17 mouse cellular contexts compared by ENCODE assay signal in genomic region chr4:31343312-31344248, GRCm38 (mm10).
DNase-seq lines count a peak whose midpoint lies in the region; ATAC-seq and TF ChIP-seq lines count a peak whose summit lies in the region.
"Had no signal": no experiment of that assay in that cellular context is flagged by ENCODE, and none has a peak within 500 bp of the region (broad histone marks: within the 10 kb centered on the region; RNA-seq: fewer than 3 reads in every experiment).

No protein-coding gene starts in this region.

- H3K36me3 ChIP-seq in hindbrain, embryonic 13.5 days: no peaks in the 10 kb centered on the region
- no peaks in the 10 kb centered on the region for H3K36me3 ChIP-seq in hindbrain, embryonic 10.5 days
- H3K36me3 ChIP-seq in lung, embryonic 16.5 days (ENCODE audit: control insufficient read depth, insufficient read depth, low read length): no peaks in the 10 kb centered on the region
- no peaks in the 10 kb centered on the region for H3K36me3 ChIP-seq in hindbrain, embryonic 15.5 days
- H3K36me3 ChIP-seq in midbrain, postnatal 0 days (ENCODE audit: insufficient read depth, low read length): no peaks in the 10 kb centered on the region
- H3K36me3 ChIP-seq in forebrain, embryonic 12.5 days (replicated peaks): no peaks in the 10 kb centered on the region
- H3K36me3 ChIP-seq: heart, embryonic 10.5 days; limb, embryonic 15.5 days; neural tube, embryonic 13.5 days had no signal

- ATAC-seq in hindbrain, embryonic 13.5 days (ENCODE audit: low FRiP score): no peak
- ATAC-seq in lung, embryonic 16.5 days (ENCODE audit: low read depth): peak; percentile 70
- peak; percentile 84 for ATAC-seq in hindbrain, embryonic 15.5 days (ENCODE audit: low FRiP score, low read depth)
- peak; percentile 23; the same call in 1 of the 2 replicates for ATAC-seq in midbrain, postnatal 0 days (ENCODE audit: low FRiP score)
- no peak for ATAC-seq in CD4-positive, CD25-positive, alpha-beta regulatory T cell, adult 4 months
- no peak for ATAC-seq in forebrain, embryonic 12.5 days (ENCODE audit: low FRiP score)
- ATAC-seq: forebrain, embryonic 16.5 days; intestine, postnatal 0 days had no signal

- no peak for TF ChIP-seq CTCF in midbrain, postnatal 0 days (IDR thresholded peaks at IDR 0.05)

- H3K27me3 ChIP-seq in hindbrain, embryonic 13.5 days: no peaks in the 10 kb centered on the region
- no peaks in the 10 kb centered on the region for H3K27me3 ChIP-seq in hindbrain, embryonic 10.5 days (ENCODE audit: insufficient read depth, poor library complexity, severe bottlenecking)
- no peaks in the 10 kb centered on the region for H3K27me3 ChIP-seq in lung, embryonic 16.5 days (ENCODE audit: control insufficient read depth, insufficient read depth, low read depth, low read length)
- no peaks in the 10 kb centered on the region for H3K27me3 ChIP-seq in hindbrain, embryonic 15.5 days
- no peaks in the 10 kb centered on the region for H3K27me3 ChIP-seq in midbrain, postnatal 0 days (ENCODE audit: insufficient read depth, low read length)
- no peaks in the 10 kb centered on the region for H3K27me3 ChIP-seq in forebrain, embryonic 12.5 days
- H3K27me3 ChIP-seq: limb, embryonic 15.5 days; neural tube, embryonic 13.5 days had no signal

- H3K9me3 ChIP-seq in hindbrain, embryonic 13.5 days: no peaks in the 10 kb centered on the region
- H3K9me3 ChIP-seq in hindbrain, embryonic 10.5 days: no peaks in the 10 kb centered on the region
- no peaks in the 10 kb centered on the region for H3K9me3 ChIP-seq in lung, embryonic 16.5 days (ENCODE audit: control insufficient read depth, low read length)
- H3K9me3 ChIP-seq in hindbrain, embryonic 15.5 days: no peaks in the 10 kb centered on the region
- no peaks in the 10 kb centered on the region for H3K9me3 ChIP-seq in midbrain, postnatal 0 days (ENCODE audit: low read length)
- H3K9me3 ChIP-seq in forebrain, embryonic 12.5 days: no peaks in the 10 kb centered on the region
- H3K9me3 ChIP-seq: heart, embryonic 10.5 days; limb, embryonic 15.5 days; neural tube, embryonic 13.5 days had no signal

- H3K27ac ChIP-seq in hindbrain, embryonic 13.5 days: 0 out of 2 replicates have a peak overlapping the region, but pooled peaks have one; percentile 26
- no peak overlapping the region for H3K27ac ChIP-seq in hindbrain, embryonic 10.5 days
- H3K27ac ChIP-seq in lung, embryonic 16.5 days (ENCODE audit: low read length): no peak overlapping the region
- no peak overlapping the region; the same call in 1 of the 2 replicates for H3K27ac ChIP-seq in hindbrain, embryonic 15.5 days (replicated peaks)
- peak overlapping the region; percentile 59; the same call in 1 of the 2 replicates for H3K27ac ChIP-seq in midbrain, postnatal 0 days (ENCODE audit: low read depth, low read length)
- no peak overlapping the region for H3K27ac ChIP-seq in forebrain, embryonic 12.5 days
- H3K27ac ChIP-seq: heart, embryonic 10.5 days; limb, embryonic 15.5 days; neural tube, embryonic 13.5 days had no signal

- WGBS in hindbrain, embryonic 13.5 days: 67% methylated on average over 5 of the region's 5 CpGs
- WGBS in hindbrain, embryonic 10.5 days: 86% methylated on average over 5 of the region's 5 CpGs
- 42% methylated on average over 5 of the region's 5 CpGs for WGBS in lung, embryonic 16.5 days
- 70% methylated on average over 5 of the region's 5 CpGs for WGBS in hindbrain, embryonic 15.5 days
- 58% methylated on average over 5 of the region's 5 CpGs for WGBS in midbrain, postnatal 0 days
- WGBS in forebrain, embryonic 12.5 days: 71% methylated on average over 5 of the region's 5 CpGs

- DNase-seq in hindbrain, embryonic 10.5 days (ENCODE audit: low spot score): no peak
- no peak for DNase-seq in lung, postnatal 25 days (ENCODE audit: low spot score)
- peak; percentile 21 for DNase-seq in midbrain, postnatal 0 days (ENCODE audit: low spot score)
- DNase-seq: cerebellum, adult 11-12 months; gastrocnemius, postnatal 14 days; heart, postnatal 14 days; lung, adult 2 months had no signal

- no peak overlapping the region for H3K4me2 ChIP-seq in hindbrain, embryonic 13.5 days
- H3K4me2 ChIP-seq in lung, embryonic 16.5 days (ENCODE audit: low read depth, low read length): no peak overlapping the region
- no peak overlapping the region for H3K4me2 ChIP-seq in hindbrain, embryonic 15.5 days
- no peak overlapping the region for H3K4me2 ChIP-seq in midbrain, postnatal 0 days (ENCODE audit: low read depth, low read length, poor library complexity, severe bottlenecking)
- no peak overlapping the region for H3K4me2 ChIP-seq in forebrain, embryonic 12.5 days
- H3K4me2 ChIP-seq: limb, embryonic 15.5 days; neural tube, embryonic 13.5 days had no signal

- peaks cover 15% of the 10 kb centered on the region for H3K4me1 ChIP-seq in hindbrain, embryonic 13.5 days (replicated peaks)
- H3K4me1 ChIP-seq in hindbrain, embryonic 10.5 days (replicated peaks): no peaks in the 10 kb centered on the region
- H3K4me1 ChIP-seq in lung, embryonic 16.5 days (replicated peaks; ENCODE audit: control insufficient read depth, insufficient read depth, low read length): peaks cover 3% of the 10 kb centered on the region; the same call in 1 of the 2 replicates
- H3K4me1 ChIP-seq in hindbrain, embryonic 15.5 days (replicated peaks): peaks cover 4% of the 10 kb centered on the region; the same call in 1 of the 2 replicates
- no peaks in the 10 kb centered on the region for H3K4me1 ChIP-seq in midbrain, postnatal 0 days (ENCODE audit: insufficient read depth, low read length)
- H3K4me1 ChIP-seq in forebrain, embryonic 12.5 days: no peaks in the 10 kb centered on the region
- H3K4me1 ChIP-seq: heart, embryonic 10.5 days; limb, embryonic 15.5 days; neural tube, embryonic 13.5 days had no signal

- no peak overlapping the region for H3K9ac ChIP-seq in hindbrain, embryonic 13.5 days
- H3K9ac ChIP-seq in lung, embryonic 16.5 days (ENCODE audit: low read length): no peak overlapping the region
- no peak overlapping the region for H3K9ac ChIP-seq in hindbrain, embryonic 15.5 days
- no peak overlapping the region for H3K9ac ChIP-seq in midbrain, postnatal 0 days (replicated peaks; ENCODE audit: low read length, poor library complexity, severe bottlenecking)
- no peak overlapping the region for H3K9ac ChIP-seq in forebrain, embryonic 12.5 days
- H3K9ac ChIP-seq: limb, embryonic 15.5 days; neural tube, embryonic 13.5 days had no signal

- H3K4me3 ChIP-seq in hindbrain, embryonic 13.5 days: no peak overlapping the region
- H3K4me3 ChIP-seq in hindbrain, embryonic 10.5 days: no peak overlapping the region
- H3K4me3 ChIP-seq in lung, embryonic 16.5 days (ENCODE audit: low read length): no peak overlapping the region
- H3K4me3 ChIP-seq in hindbrain, embryonic 15.5 days: no peak overlapping the region
- no peak overlapping the region for H3K4me3 ChIP-seq in midbrain, postnatal 0 days (ENCODE audit: low read depth, low read length)
- H3K4me3 ChIP-seq in forebrain, embryonic 12.5 days (replicated peaks): no peak overlapping the region
- H3K4me3 ChIP-seq: heart, embryonic 10.5 days; limb, embryonic 15.5 days; neural tube, embryonic 13.5 days had no signal

Comparison
In these comparisons a context has a peak if more than half of its experiments do, and no peak if none do; other contexts are left out.
1. ATAC-seq: peak in lung, embryonic 16.5 days (single experiment), hindbrain, embryonic 15.5 days (single experiment) and midbrain, postnatal 0 days (single experiment); none in hindbrain, embryonic 13.5 days (single experiment), CD4-positive, CD25-positive, alpha-beta regulatory T cell, adult 4 months (single experiment) and forebrain, embryonic 12.5 days (single experiment).
2. H3K27ac ChIP-seq: peak in hindbrain, embryonic 13.5 days (single experiment) and midbrain, postnatal 0 days (single experiment); none in hindbrain, embryonic 10.5 days (single experiment), lung, embryonic 16.5 days (single experiment), hindbrain, embryonic 15.5 days (single experiment) and forebrain, embryonic 12.5 days (single experiment).